Mouse (Mus musculus) hindbrain, embryonic 11.5 days (tissue): ENCODE measurements around the gene Dram1. TPM values are rescaled to one million over a fixed set of nuclear protein-coding genes. Genes with fewer than 3 reads are reported as not detected.

Source experiments
- ATAC-seq: fragments of 200-750 bp; cut with Nextera tagmentation; 2 replicates; pipeline ENCODE4 v1.8.0; 2017; ENCODE audit warnings: mild to moderate bottlenecking, moderate TSS enrichment, moderate library complexity; ENCODE audit not compliant: low FRiP score
- DNase-seq: peaks from one replicate; pipeline ENCODE4 v3.0.0-alpha.2; 2015; ENCODE audit warnings: low spot score
- H3K27ac ChIP-seq: fragments of 300-500 bp; sonication (generic); 2 replicates; pipeline ENCODE4 v1.5.1; 2014; ENCODE audit warnings: mild to moderate bottlenecking, low read depth, low read length
- H3K27me3 ChIP-seq: fragments of 300-500 bp; sonication (generic); 2 replicates; pipeline ENCODE4 v1.6.1; 2014; ENCODE audit warnings: mild to moderate bottlenecking, low read length, moderate library complexity, mixed read lengths; ENCODE audit not compliant: control insufficient read depth, insufficient read depth
- H3K36me3 ChIP-seq: fragments of 300-500 bp; sonication (generic); 2 replicates; pipeline ENCODE4 v1.6.1; 2014; ENCODE audit warnings: mild to moderate bottlenecking, low read length, moderate library complexity, mixed read lengths; ENCODE audit not compliant: control insufficient read depth, insufficient read depth
- H3K4me1 ChIP-seq: fragments of 300-500 bp; sonication (generic); replicated peaks from 2 replicates; pipeline ENCODE4 v1.6.1; 2014; ENCODE audit warnings: low read length, mixed read lengths; ENCODE audit not compliant: control insufficient read depth, insufficient read depth
- H3K4me2 ChIP-seq: fragments of 300-500 bp; sonication (generic); replicated peaks from 2 replicates; pipeline ENCODE4 v1.6.1; 2014; ENCODE audit warnings: mild to moderate bottlenecking, low read depth, low read length
- H3K4me3 ChIP-seq: fragments of 300-500 bp; sonication (generic); 2 replicates; pipeline ENCODE4 v1.5.1; 2014; ENCODE audit warnings: low read depth, low read length
- H3K9ac ChIP-seq: fragments of 300-500 bp; sonication (generic); 2 replicates; pipeline ENCODE4 v1.6.1; 2014; ENCODE audit warnings: low read depth, low read length
- H3K9me3 ChIP-seq: fragments of 300-500 bp; sonication (generic); 2 replicates; pipeline ENCODE4 v1.6.1; 2016; ENCODE audit warnings: low read length; ENCODE audit not compliant: control insufficient read depth
- WGBS: fragments of 180-500 bp; shearing (Covaris S2); extraction: QIAGEN DNeasy Blood & Tissue Kit; methylation state at CpG from one replicate; pipeline ENCODE4 v1.1.7; 2014; 5-methylcytosine and 5-hydroxymethylcytosine counted together
- polyA plus RNA-seq: library from polyadenylated mRNA; unstranded; fragments of >200 nt; fragmentation: Nextera tagmentation; extraction: Ambion mirVana; gene quantifications from 2 replicates; pipeline ENCODE4 v1.2.1, GENCODE M21; 2014

Dram1 gene
- polyA plus RNA-seq, 1 experiment from 2014 or later = 1.0 TPM

GRCm38 (mm10) chr10:88409751-88410150 is 30.9 kb upstream of the Dram1 start:
- no peak overlapping the region for H3K4me3 ChIP-seq
- DNase-seq = no peak
- no peaks in the 10 kb centered on the region for H3K27me3 ChIP-seq
- H3K36me3 ChIP-seq = no peaks in the 10 kb centered on the region
- no peak overlapping the region for H3K9ac ChIP-seq
- no peaks in the 10 kb centered on the region for H3K9me3 ChIP-seq
- no peak for ATAC-seq
- H3K27ac ChIP-seq = no peak overlapping the region
- 75% methylated on average over 2 of the region's 2 CpGs for WGBS
- no peaks in the 10 kb centered on the region for H3K4me1 ChIP-seq
- H3K4me2 ChIP-seq = no peak overlapping the region

GRCm38 (mm10) chr10:88407875-88408631 is 29.2 kb upstream of the Dram1 start:
- no peaks in the 10 kb centered on the region for H3K9me3 ChIP-seq
- ATAC-seq (no peak), DNase-seq (no peak)
- no peak overlapping the region for H3K4me3 ChIP-seq
- no peaks in the 10 kb centered on the region for H3K4me1 ChIP-seq
- no peak overlapping the region for H3K27ac ChIP-seq
- no peaks in the 10 kb centered on the region for H3K27me3 ChIP-seq
- WGBS = 91% methylated on average over 12 of the region's 12 CpGs
- H3K9ac ChIP-seq = no peak overlapping the region
- H3K4me2 ChIP-seq = no peak overlapping the region
- no peaks in the 10 kb centered on the region for H3K36me3 ChIP-seq

GRCm38 (mm10) chr10:88405812-88406211 is 26.9 kb upstream of the Dram1 start:
- Histone ChIP-seq H3K36me3 (no peaks in the 10 kb centered on the region), H3K9me3 (no peaks in the 10 kb centered on the region), H3K4me2 (no peak overlapping the region), H3K4me1 (no peaks in the 10 kb centered on the region), H3K4me3 (no peak overlapping the region), H3K27ac (no peak overlapping the region), H3K27me3 (no peaks in the 10 kb centered on the region), H3K9ac (no peak overlapping the region)
- WGBS = 82% methylated on average over 7 of the region's 7 CpGs
- ATAC-seq = no peak
- DNase-seq = no peak

GRCm38 (mm10) chr10:88404220-88404619 is 25.3 kb upstream of the Dram1 start:
- 92% methylated on average over 6 of the region's 6 CpGs for whole genome bisulfite sequencing

GRCm38 (mm10) chr10:88403021-88403420 is 24.1 kb upstream of the Dram1 start:
- no peak for ATAC-seq

More at GRCm38 (mm10) chr10:88404220-88404619, 25.3 kb upstream of the Dram1 start:
- Histone ChIP-seq H3K4me1 (no peaks in the 10 kb centered on the region), H3K36me3 (no peaks in the 10 kb centered on the region), H3K27me3 (no peaks in the 10 kb centered on the region), H3K27ac (no peak overlapping the region), H3K4me2 (no peak overlapping the region), H3K9me3 (no peaks in the 10 kb centered on the region), H3K4me3 (no peak overlapping the region), H3K9ac (no peak overlapping the region)
- no peak for DNase-seq
- ATAC-seq = no peak

GRCm38 (mm10) chr10:88399271-88399670 is 20.4 kb upstream of the Dram1 start:
- Histone ChIP-seq H3K27me3 (no peaks in the 10 kb centered on the region), H3K4me3 (no peak overlapping the region), H3K4me1 (no peaks in the 10 kb centered on the region), H3K27ac (no peak overlapping the region), H3K9me3 (no peaks in the 10 kb centered on the region), H3K9ac (no peak overlapping the region), H3K36me3 (no peaks in the 10 kb centered on the region), H3K4me2 (no peak overlapping the region)
- ATAC-seq (no peak), DNase-seq (no peak)
- WGBS = 93% methylated on average over 5 of the region's 5 CpGs

More at GRCm38 (mm10) chr10:88403021-88403420, 24.1 kb upstream of the Dram1 start:
- H3K9me3 ChIP-seq = no peaks in the 10 kb centered on the region
- H3K27ac ChIP-seq = no peak overlapping the region
- H3K4me2 ChIP-seq = no peak overlapping the region
- no peaks in the 10 kb centered on the region for H3K27me3 ChIP-seq
- no peak overlapping the region for H3K4me3 ChIP-seq
- 93% methylated on average over 4 of the region's 4 CpGs for WGBS
- H3K4me1 ChIP-seq = no peaks in the 10 kb centered on the region
- H3K36me3 ChIP-seq = no peaks in the 10 kb centered on the region
- H3K9ac ChIP-seq = no peak overlapping the region
- DNase-seq = no peak

- no peak for ATAC-seq
- Histone ChIP-seq H3K4me1 (no peaks in the 10 kb centered on the region), H3K27ac (no peak overlapping the region), H3K4me3 (no peak overlapping the region), H3K9me3 (no peaks in the 10 kb centered on the region), H3K36me3 (no peaks in the 10 kb centered on the region), H3K27me3 (no peaks in the 10 kb centered on the region), H3K4me2 (no peak overlapping the region), H3K9ac (no peak overlapping the region)
- no peak for DNase-seq
- WGBS = 85% methylated on average over 6 of the region's 6 CpGs
Measured at GRCm38 (mm10) chr10:88398668-88399243, 19.9 kb upstream of the Dram1 start.

GRCm38 (mm10) chr10:88392181-88392847 is 13.4 kb upstream of the Dram1 start:
- 86% methylated on average over 9 of the region's 9 CpGs for WGBS
- ATAC-seq = no peak
- H3K4me2 ChIP-seq = no peak overlapping the region
- no peak overlapping the region for H3K9ac ChIP-seq
- no peaks in the 10 kb centered on the region for H3K36me3 ChIP-seq
- H3K4me1 ChIP-seq = no peaks in the 10 kb centered on the region
- no peak for DNase-seq
- H3K27ac ChIP-seq = no peak overlapping the region
- no peaks in the 10 kb centered on the region for H3K27me3 ChIP-seq
- H3K4me3 ChIP-seq = no peak overlapping the region
- no peaks in the 10 kb centered on the region for H3K9me3 ChIP-seq
